Mouse (Mus musculus) splenic B cell, adult 2 months (primary cell): ENCODE data around the gene Alox12b.

Experiments
- DNase-seq: peaks from one replicate; pipeline ENCODE4 v3.0.0-alpha.2; 2011; ENCODE audit warnings: low read depth, low spot score
- H3K27me3 ChIP-seq: 2 replicates; pipeline ENCODE4 v1.6.1; 2012; ENCODE audit warnings: mild to moderate bottlenecking, low read length, moderate library complexity, mixed read lengths; ENCODE audit not compliant: control insufficient read depth, poor library complexity, insufficient read depth, severe bottlenecking
- H3K36me3 ChIP-seq: 2 replicates; pipeline ENCODE4 v1.6.1; 2012; ENCODE audit warnings: mild to moderate bottlenecking, low read length, moderate library complexity, mixed read lengths; ENCODE audit not compliant: control insufficient read depth, poor library complexity, insufficient read depth, severe bottlenecking

Alox12b gene

DNA sequence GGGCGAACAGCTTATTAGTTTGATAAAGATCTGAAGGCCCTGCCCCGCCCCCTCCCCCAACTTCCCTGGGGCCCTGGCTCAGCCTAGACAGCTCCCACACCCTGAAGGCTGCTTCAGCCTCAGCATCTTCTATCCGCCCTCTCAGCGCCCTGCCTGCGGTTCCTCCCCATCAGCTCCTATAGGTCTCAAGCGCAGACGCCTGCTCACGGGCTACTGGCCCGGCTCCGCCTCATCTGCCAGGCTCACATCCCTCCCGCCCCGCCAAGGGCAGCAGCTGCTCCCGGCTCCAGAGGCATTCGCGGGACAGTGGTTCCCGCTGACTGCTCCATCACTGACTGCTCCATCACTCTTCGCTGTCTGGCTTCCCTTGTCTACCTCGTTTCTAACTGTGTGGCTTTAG lies at the start of gene Alox12b:
Gene Alox12b (plus strand): TSS at position 190 of the 400 bp plus-strand sequence.
- Histone ChIP-seq H3K27me3 (no peaks in the 10 kb centered on the region), H3K36me3 (no peaks in the 10 kb centered on the region)
- no peak for DNase-seq

DNA sequence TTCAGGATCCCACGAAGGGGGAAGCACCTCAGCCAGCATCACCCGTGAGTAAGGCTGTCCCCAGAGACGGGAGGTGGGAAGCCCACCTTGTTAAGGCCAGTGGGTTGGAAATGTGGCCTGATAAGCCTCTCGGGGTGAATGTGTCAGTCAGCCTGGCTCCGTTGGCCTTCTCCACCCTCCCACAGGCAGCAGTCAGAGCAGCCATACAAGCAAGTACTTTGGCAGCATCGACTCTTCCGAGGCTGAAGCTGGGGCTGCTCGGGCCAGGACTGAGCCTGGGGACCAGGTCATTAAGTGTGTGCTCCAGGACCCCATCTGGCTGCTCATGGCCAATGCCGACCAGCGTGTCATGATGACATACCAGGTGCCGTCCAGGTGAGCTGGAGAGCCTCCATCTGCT lies 49.1 kb upstream of the Alox12b start:
- Histone ChIP-seq H3K36me3 (peaks cover 34% of the 10 kb centered on the region), H3K27me3 (no peaks in the 10 kb centered on the region)
- no peak for DNase-seq

DNA sequence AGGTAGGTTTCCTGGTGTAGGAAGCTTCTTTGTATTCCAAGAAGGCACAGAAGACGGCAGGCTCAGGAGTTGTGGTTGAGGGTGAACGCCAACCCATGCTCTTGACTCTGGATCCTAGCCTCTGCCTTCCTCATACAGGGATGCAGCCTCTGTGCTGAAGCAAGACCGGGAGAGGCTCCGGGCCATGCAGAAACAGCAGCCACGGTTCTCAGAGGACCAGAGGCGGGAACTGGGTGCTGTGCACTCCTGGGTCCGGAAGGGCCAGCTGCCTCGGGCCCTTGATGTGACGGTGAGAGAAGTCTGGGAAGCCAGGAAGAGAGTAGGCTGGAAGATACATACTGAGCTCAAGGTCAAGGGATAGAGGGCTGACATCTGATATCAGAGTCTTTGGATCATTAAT lies 48.6 kb upstream of the Alox12b start:
- Histone ChIP-seq H3K36me3 (peaks cover 28% of the 10 kb centered on the region), H3K27me3 (no peaks in the 10 kb centered on the region)
- DNase-seq: no peak

DNA sequence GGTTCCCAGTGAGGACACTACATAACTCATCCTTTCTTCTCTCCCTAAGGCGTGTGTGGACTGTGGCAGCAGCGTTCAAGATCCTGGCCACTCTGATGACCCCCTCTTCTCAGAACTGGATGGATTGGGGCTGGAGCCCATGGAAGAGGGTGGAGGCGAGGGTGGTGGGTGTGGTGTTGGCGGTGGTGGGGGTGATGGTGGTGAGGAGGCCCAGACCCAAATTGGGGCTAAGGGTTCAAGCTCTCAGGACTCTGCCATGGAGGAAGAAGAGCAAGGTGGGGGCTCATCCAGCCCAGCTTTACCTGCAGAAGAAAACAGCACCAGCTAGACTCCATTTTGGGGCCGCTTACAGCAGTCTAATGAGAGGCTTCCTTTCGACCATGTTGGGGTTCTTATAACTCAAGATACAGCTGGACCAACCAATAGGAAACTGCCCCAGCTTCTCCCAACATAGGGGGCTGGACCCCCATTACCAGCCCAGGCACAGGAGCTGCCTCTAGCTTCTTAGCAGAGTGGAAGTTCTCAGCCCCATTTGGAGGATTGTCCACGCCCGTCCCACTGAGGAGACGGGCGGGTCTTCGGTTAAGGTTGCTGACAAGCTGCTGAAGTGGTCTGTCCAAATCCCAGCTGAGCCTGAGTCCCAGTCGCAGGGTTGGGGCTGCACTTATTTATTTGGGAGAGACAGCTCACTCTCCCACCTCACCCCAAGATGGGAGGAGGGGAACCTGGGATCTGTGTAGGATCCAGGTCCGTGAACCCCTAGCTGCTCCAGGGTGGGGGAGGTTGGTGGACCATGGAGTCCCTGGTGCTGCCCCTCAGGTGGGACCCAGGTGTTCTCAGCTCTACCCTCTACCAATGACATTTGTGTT lies 47.5 kb upstream of the Alox12b start:
- Histone ChIP-seq H3K36me3 (peaks cover 23% of the 10 kb centered on the region), H3K27me3 (no peaks in the 10 kb centered on the region)
- DNase-seq: peak; percentile 22

DNA sequence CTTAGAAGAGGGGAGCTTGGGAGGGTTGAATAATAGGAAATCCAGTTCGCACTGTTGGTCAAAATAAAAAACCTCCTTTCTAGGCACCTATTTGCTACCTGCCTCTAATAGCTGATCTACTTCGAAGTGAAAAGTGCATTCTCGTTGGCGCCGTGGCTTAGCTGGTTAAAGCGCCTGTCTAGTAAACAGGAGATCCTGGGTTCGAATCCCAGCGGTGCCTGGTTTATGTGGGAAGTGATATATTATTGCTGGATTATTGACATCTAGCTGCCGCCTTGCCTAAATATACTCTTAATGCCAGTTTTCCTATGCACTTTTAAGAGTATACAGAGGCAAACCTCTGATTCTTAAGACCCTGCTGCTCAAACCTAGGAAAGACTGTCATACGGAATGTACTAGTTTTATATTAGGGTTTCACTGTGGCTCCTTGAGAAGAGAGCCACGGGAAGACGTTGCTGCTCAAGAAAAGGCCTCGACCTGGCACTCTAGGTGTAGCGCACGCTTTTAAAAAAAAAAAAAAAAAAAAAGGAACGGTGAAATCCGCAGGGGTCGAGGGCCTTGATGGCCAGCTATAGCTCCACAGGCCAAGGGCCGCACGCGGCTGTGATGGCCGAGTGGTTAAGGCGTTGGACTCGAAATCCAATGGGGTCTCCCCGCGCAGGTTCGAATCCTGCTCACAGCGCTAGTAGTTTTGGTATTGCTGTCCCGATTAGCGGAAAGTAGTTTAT lies 46.3 kb upstream of the Alox12b start:
- H3K36me3 ChIP-seq: peaks cover 16% of the 10 kb centered on the region
- no peaks in the 10 kb centered on the region for H3K27me3 ChIP-seq
- DNase-seq: peak; percentile 92

DNA sequence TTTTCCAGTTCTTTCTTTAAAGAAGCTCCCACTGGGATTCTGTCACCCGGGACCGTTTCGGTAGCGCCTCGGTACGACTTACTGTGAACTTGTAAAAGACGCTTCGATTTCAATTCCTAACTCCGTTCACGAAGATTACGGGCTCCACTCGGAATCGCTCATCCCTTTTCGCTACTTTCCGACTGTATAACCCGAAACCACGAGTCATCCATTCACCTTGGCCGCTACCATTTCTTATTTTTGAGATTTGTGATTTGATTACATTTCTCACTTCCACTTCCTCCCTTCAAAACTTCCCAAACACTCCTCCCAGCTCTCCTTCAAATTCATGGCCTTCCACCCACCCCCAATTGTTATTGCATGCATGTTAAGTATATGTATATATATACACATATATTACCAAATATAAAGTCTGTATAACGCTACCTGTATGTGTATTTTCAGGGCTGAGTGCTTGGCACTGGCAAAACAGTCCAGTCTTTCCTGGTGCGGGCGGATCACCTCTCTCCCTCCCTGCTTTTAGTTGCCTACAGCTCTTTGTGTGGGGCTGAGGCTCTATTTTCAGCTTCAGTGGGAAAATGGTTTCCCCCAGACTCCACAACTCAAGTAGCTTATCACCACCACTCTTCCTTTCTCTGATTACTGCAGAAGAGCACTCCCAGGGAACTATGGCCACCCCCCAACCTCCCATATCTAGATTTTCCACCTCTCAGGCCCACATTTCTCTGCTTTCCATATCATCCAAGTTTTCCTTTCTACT lies 45.6 kb upstream of the Alox12b start:
- Histone ChIP-seq H3K36me3 (peaks cover 15% of the 10 kb centered on the region), H3K27me3 (no peaks in the 10 kb centered on the region)
- peak; percentile 13 for DNase-seq

DNA sequence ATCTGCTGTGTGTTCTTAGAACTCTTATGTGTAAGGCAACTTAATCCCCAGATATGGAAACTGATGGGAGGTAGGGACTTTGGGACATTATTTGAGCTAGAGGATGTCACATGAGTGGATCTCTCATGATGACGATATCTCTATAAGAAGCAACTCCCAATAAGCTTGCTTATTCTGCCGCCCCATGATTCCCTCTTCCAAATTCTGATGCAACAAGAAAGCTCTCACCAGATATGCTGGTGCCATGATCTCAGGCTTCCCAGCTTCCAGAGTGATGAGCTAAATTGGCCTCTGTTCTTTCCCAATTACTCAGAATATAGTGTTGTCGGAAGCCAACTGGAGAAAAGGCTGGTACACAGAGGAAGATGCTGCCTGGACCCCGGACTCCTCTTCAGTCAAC lies 44.9 kb upstream of the Alox12b start:
- DNase-seq: peak; percentile 12

DNA sequence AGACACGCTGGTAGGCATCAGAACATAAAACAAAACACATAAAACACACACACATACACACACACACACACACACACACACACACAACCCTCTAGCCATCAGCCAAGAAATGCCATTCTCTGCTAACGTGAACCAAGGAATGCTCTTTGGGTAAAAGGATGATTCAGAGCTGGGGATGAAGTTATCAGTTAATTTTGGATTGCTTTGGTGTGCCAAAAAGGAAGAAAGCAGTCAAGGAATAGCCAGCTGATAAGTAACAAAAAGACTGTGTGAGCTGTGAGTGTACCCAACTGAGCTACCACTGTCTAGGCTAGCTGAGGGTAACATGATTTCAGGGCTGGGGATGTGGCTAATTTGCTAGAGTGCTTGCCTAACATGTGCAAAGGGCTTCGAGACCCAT lies 42.8 kb upstream of the Alox12b start:
- Histone ChIP-seq H3K27me3 (no peaks in the 10 kb centered on the region), H3K36me3 (peaks cover 6% of the 10 kb centered on the region; the same call in 1 of the 2 replicates)
- DNase-seq: no peak

More for the DNA sequence above, 44.9 kb upstream of the Alox12b start:
- Histone ChIP-seq H3K36me3 (peaks cover 11% of the 10 kb centered on the region), H3K27me3 (no peaks in the 10 kb centered on the region)

DNA sequence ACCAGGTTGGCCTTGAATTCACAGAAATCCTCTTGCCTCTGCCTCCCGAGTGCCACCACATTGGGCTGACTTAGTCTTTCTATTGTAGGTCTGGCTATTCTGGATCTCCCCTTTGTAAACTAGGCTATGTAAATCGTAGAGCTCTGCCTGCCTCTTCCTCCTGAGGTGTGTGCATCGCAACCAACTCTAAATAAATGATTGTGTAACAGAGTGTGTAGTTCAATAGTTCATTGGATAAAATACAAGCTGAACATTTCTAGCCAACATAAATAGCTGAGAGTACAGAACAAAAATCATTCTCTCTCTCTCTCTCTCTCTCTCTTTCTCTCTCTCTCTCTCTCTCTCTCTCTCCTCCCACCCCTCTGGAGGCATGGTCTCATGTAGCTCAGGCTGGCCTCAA lies 42.2 kb upstream of the Alox12b start:
- peaks cover under 1% of the 10 kb centered on the region; the same call in 1 of the 2 replicates for H3K36me3 ChIP-seq
- no peaks in the 10 kb centered on the region for H3K27me3 ChIP-seq
- DNase-seq: no peak

DNA sequence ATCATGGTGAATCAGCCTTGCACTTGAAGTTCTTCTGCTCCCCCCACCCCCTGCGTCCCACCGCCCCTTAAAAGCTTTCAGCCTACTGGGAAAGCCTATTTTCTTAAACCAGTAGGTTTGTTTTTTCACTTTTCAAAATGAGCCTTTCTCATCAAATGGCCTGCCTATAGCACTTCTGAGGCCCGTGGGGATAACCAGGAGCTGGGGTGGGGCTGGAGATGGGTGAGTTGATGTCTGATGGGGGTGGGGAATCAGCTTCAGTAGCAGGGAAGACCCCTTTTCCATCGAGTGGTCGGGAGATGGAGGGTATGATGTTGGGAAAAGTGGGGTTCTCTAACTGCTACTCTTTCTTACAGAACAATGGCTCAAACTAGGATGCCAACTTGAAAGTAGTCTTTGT lies 39.9 kb upstream of the Alox12b start:
- no peak for DNase-seq
- Histone ChIP-seq H3K36me3 (no peaks in the 10 kb centered on the region), H3K27me3 (no peaks in the 10 kb centered on the region)

DNA sequence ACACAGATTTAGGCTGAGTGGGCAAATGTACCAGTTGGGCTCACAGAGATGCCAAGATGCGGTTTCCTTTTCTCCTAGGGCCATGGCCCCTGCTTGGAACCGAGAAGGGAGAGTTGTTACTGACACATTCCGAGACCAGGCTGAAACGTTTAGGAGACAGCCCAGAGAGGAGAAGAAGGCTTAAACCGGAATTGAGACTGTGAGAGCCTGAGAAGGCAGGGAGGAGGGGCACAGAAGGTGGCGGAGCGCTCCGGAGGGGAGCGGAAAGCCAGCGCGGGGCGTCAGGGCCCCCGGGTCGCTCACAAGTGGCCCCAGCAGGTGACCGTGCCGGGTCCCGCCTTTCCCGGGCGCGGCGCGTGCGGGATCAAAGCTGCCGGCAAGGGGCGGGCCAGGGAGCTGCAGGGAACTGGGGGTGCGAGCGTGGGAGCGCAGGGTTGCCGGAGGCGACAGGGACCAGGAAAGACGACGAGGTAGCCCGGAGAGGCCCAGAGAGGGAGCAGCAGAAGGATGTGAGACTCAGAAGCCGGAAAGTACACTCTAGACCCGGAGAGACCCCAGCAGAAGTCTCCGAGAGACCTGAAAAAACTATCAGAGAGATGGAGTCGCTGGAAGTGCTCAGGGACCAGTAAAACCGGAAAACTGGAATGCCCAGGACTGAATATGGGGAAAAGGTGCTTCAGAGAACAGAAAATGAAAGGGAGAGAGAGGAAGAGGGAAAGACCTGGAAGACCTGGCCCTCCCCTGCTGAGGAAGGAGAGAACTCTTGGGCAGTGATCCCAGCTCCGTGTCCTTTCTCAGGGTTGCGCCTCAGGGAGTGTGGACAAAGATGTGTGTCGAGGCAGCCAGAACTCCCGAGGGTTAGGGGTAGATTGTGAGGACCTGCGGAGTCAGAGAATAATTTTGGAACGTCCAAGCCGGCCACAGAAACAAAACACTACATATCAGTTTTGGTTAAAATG lies 38.8 kb upstream of the Alox12b start:
- no peaks in the 10 kb centered on the region for H3K36me3 ChIP-seq
- H3K27me3 ChIP-seq: no peaks in the 10 kb centered on the region
- DNase-seq: peak; percentile 74

DNA sequence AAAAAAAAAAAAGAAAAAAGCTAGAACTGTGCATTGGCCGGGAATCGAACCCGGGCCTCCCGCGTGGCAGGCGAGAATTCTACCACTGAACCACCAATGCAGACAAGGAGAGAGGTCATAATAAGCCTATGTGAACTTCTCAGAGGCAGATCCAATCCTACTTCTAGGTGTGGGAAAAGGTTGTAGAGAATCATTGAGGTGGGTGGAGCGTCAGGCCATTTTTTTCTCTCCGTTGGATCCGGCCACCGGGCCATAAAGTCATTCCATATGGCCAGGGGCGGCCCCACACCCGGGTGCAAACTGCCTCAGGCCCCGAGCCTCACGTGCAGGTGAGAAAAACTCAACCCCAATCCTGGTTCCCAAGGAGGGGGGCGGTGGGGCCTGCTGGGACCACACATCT lies 38.0 kb upstream of the Alox12b start:
- Histone ChIP-seq H3K36me3 (no peaks in the 10 kb centered on the region), H3K27me3 (no peaks in the 10 kb centered on the region)
- peak; percentile 92 for DNase-seq

DNA sequence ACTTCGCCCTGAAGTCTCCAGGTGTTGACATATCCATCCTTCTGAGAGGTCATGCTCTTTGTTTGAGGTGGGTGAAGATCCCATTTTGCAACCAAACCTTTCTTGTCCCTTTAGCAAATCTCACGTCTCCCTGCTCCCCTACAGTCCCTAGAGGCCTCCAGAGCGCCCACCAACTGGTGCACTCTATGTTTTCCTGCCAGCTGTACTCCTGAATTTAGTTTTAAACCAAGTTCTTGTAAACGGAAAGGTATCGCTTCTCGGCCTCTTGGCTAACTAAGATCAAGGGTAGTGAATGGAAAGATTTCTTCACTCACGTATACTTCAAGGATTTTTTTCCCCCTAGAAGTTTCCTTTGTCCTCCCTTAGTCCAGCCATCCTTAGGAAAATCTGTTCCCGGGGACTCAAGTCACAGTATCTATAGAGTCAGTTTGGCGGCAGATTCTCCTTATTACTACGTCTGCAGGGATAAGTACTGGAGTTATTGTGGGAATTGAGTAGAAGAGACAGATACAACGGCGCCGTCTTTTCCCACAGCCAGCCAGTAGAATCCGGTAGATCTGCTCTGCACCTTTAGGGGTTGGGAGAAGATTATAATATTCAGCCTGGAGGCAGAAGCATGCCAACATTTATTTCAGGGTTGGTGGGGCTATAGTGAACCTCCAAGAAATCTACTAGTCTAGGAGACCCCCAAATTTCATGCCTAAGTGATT lies 37.2 kb upstream of the Alox12b start:
- H3K36me3 ChIP-seq: no peaks in the 10 kb centered on the region
- no peaks in the 10 kb centered on the region for H3K27me3 ChIP-seq
- DNase-seq: no peak
